Mouse (Mus musculus) neural tube, embryonic 13.5 days (tissue): ENCODE measurements around the gene Mrnip. TPM values are rescaled to one million over a fixed set of nuclear protein-coding genes. Genes with fewer than 3 reads are reported as not detected.
A peak's percentile ranks its signal among the peaks of the same experiment; 100 is the strongest.

Experiments used
- ATAC-seq: fragments of 200-750 bp; cut with Nextera tagmentation; 2 replicates; pipeline ENCODE4 v1.8.0; 2017; ENCODE audit warnings: low read depth, mild to moderate bottlenecking, moderate TSS enrichment, moderate library complexity
- H3K27ac ChIP-seq: fragments of 300-500 bp; sonication (generic); replicated peaks from 2 replicates; pipeline ENCODE4 v1.5.1; 2015; ENCODE audit warnings: moderate library complexity, mild to moderate bottlenecking, inconsistent platforms
- H3K27me3 ChIP-seq: fragments of 300-500 bp; sonication (generic); 2 replicates; pipeline ENCODE4 v1.6.1; 2015; ENCODE audit warnings: mild to moderate bottlenecking, inconsistent platforms
- H3K36me3 ChIP-seq: fragments of 300-500 bp; sonication (generic); 2 replicates; pipeline ENCODE4 v1.6.1; 2015; ENCODE audit warnings: mild to moderate bottlenecking, inconsistent platforms
- H3K4me1 ChIP-seq: fragments of 300-500 bp; sonication (generic); replicated peaks from 2 replicates; pipeline ENCODE4 v1.6.1; 2015; ENCODE audit warnings: inconsistent platforms
- H3K4me2 ChIP-seq: fragments of 300-500 bp; sonication (generic); 2 replicates; pipeline ENCODE4 v1.6.1; 2015; ENCODE audit warnings: inconsistent platforms, mild to moderate bottlenecking, moderate library complexity
- H3K4me3 ChIP-seq: fragments of 300-500 bp; sonication (generic); 2 replicates; pipeline ENCODE4 v1.5.1; 2015; ENCODE audit warnings: mild to moderate bottlenecking, inconsistent platforms
- H3K9ac ChIP-seq: fragments of 300-500 bp; sonication (generic); 2 replicates; pipeline ENCODE4 v1.6.1; 2015; ENCODE audit warnings: moderate library complexity, mild to moderate bottlenecking, inconsistent platforms
- H3K9me3 ChIP-seq: fragments of 300-500 bp; sonication (generic); 2 replicates; pipeline ENCODE4 v1.6.1; 2016; ENCODE audit warnings: inconsistent platforms
- WGBS: fragments of 180-500 bp; shearing (Covaris S2); methylation state at CpG from one replicate; pipeline ENCODE4 v1.1.7; 2015; 5-methylcytosine and 5-hydroxymethylcytosine counted together
- polyA plus RNA-seq: library from polyadenylated mRNA; unstranded; fragments of >200 nt; fragmentation: Nextera tagmentation; extraction: Ambion mirVana; gene quantifications from 2 replicates; pipeline ENCODE4 v1.2.1, GENCODE M21; 2015

The Mrnip gene
- polyA plus RNA-seq, 1 experiment from 2014 or later: 31.9 TPM

GRCm38 (mm10) chr11:50233022-50233421 is 58.8 kb downstream of the Mrnip start:
- H3K4me1 ChIP-seq: peaks cover 45% of the 10 kb centered on the region
- no peak overlapping the region for H3K9ac ChIP-seq
- no peak overlapping the region for H3K27ac ChIP-seq
- peaks cover 31% of the 10 kb centered on the region for H3K27me3 ChIP-seq
- no peak overlapping the region for H3K4me3 ChIP-seq
- peaks cover 48% of the 10 kb centered on the region for H3K36me3 ChIP-seq
- WGBS: 94% methylated on average over 13 of the region's 13 CpGs
- ATAC-seq: no peak
- H3K9me3 ChIP-seq: no peaks in the 10 kb centered on the region
- H3K4me2 ChIP-seq: no peak overlapping the region

GRCm38 (mm10) chr11:50233993-50234392 is 59.7 kb downstream of the Mrnip start:
- H3K4me1 ChIP-seq: peaks cover 35% of the 10 kb centered on the region
- 83% methylated on average over 11 of the region's 11 CpGs for WGBS
- no peak overlapping the region for H3K4me2 ChIP-seq
- no peak overlapping the region for H3K9ac ChIP-seq
- peaks cover 41% of the 10 kb centered on the region for H3K27me3 ChIP-seq
- H3K9me3 ChIP-seq: no peaks in the 10 kb centered on the region
- H3K36me3 ChIP-seq: peaks cover 48% of the 10 kb centered on the region
- ATAC-seq: no peak
- H3K4me3 ChIP-seq: no peak overlapping the region
- H3K27ac ChIP-seq: no peak overlapping the region

GRCm38 (mm10) chr11:50234606-50235005 is 60.4 kb downstream of the Mrnip start:
- Histone ChIP-seq H3K9me3 (no peaks in the 10 kb centered on the region), H3K27ac (no peak overlapping the region), H3K4me2 (no peak overlapping the region), H3K4me1 (peaks cover 29% of the 10 kb centered on the region), H3K36me3 (peaks cover 48% of the 10 kb centered on the region), H3K27me3 (peaks cover 46% of the 10 kb centered on the region), H3K9ac (no peak overlapping the region), H3K4me3 (no peak overlapping the region)
- WGBS: 97% methylated on average over 25 of the region's 25 CpGs
- ATAC-seq: no peak

GRCm38 (mm10) chr11:50236540-50236936 is 62.3 kb downstream of the Mrnip start:
- Histone ChIP-seq H3K9ac (peak overlapping the region; percentile 67), H3K4me2 (peak overlapping the region; percentile 93), H3K36me3 (peaks cover 39% of the 10 kb centered on the region), H3K4me1 (peaks cover 22% of the 10 kb centered on the region), H3K4me3 (peak overlapping the region; percentile 59), H3K27me3 (peaks cover 44% of the 10 kb centered on the region), H3K9me3 (no peaks in the 10 kb centered on the region), H3K27ac (no peak overlapping the region)
- peak; percentile 87 for ATAC-seq
- 2% methylated on average over 19 of the region's 27 CpGs for WGBS

GRCm38 (mm10) chr11:50236937-50237835 is 62.9 kb downstream of the Mrnip start:
- H3K27ac ChIP-seq: no peak overlapping the region
- peaks cover 33% of the 10 kb centered on the region for H3K36me3 ChIP-seq
- H3K4me1 ChIP-seq: peaks cover 22% of the 10 kb centered on the region
- H3K27me3 ChIP-seq: peaks cover 44% of the 10 kb centered on the region
- peak overlapping the region; percentile 93 for H3K4me2 ChIP-seq
- ATAC-seq: peak; percentile 59
- WGBS: 2% methylated on average over 66 of the region's 66 CpGs
- peak overlapping the region; percentile 67 for H3K9ac ChIP-seq
- no peaks in the 10 kb centered on the region for H3K9me3 ChIP-seq
- H3K4me3 ChIP-seq: peak overlapping the region; percentile 59

GRCm38 (mm10) chr11:50238324-50238723 is 64.1 kb downstream of the Mrnip start, which contains the start of gene Ltc4s:
TSS of gene Ltc4s (minus strand) at chr11:50238616.
- WGBS: 41% methylated on average over 10 of the region's 10 CpGs
- Histone ChIP-seq H3K9ac (no peak within 1 kb of the TSS), H3K4me3 (peak within 1 kb of the TSS; percentile 59), H3K36me3 (peaks cover 21% of the 10 kb centered on the region), H3K4me2 (peak within 1 kb of the TSS; percentile 93), H3K27me3 (peaks cover 44% of the 10 kb centered on the region), H3K4me1 (peaks cover 22% of the 10 kb centered on the region), H3K27ac (no peak within 1 kb of the TSS), H3K9me3 (no peaks in the 10 kb centered on the region)
- no peak for ATAC-seq

- no peak overlapping the region for H3K9ac ChIP-seq
- H3K4me1 ChIP-seq: peaks cover 22% of the 10 kb centered on the region
- H3K9me3 ChIP-seq: no peaks in the 10 kb centered on the region
- peaks cover 44% of the 10 kb centered on the region for H3K27me3 ChIP-seq
- H3K4me2 ChIP-seq: no peak overlapping the region
- H3K36me3 ChIP-seq: peaks cover 14% of the 10 kb centered on the region
- ATAC-seq: no peak
- no peak overlapping the region for H3K27ac ChIP-seq
- no peak overlapping the region for H3K4me3 ChIP-seq
- 89% methylated on average over 9 of the region's 9 CpGs for WGBS
These were observed 64.9 kb downstream of the Mrnip start for GRCm38 (mm10) chr11:50238821-50239791.

- 85% methylated on average over 7 of the region's 7 CpGs for WGBS
These were observed 66.1 kb downstream of the Mrnip start for GRCm38 (mm10) chr11:50240235-50240911.

GRCm38 (mm10) chr11:50243926-50244325 is 69.7 kb downstream of the Mrnip start:
- Histone ChIP-seq H3K4me3 (no peak overlapping the region), H3K4me1 (no peaks in the 10 kb centered on the region), H3K27me3 (peaks cover 8% of the 10 kb centered on the region), H3K36me3 (no peaks in the 10 kb centered on the region), H3K27ac (no peak overlapping the region), H3K4me2 (no peak overlapping the region), H3K9me3 (no peaks in the 10 kb centered on the region), H3K9ac (no peak overlapping the region)
- WGBS: 80% methylated on average over 6 of the region's 6 CpGs
- no peak for ATAC-seq

More at GRCm38 (mm10) chr11:50240235-50240911, 66.1 kb downstream of the Mrnip start:
- Histone ChIP-seq H3K36me3 (peaks cover under 1% of the 10 kb centered on the region; the same call in 1 of the 2 replicates), H3K27ac (no peak overlapping the region), H3K4me2 (no peak overlapping the region), H3K27me3 (peaks cover 37% of the 10 kb centered on the region), H3K9ac (no peak overlapping the region), H3K4me3 (no peak overlapping the region), H3K9me3 (no peaks in the 10 kb centered on the region), H3K4me1 (peaks cover 22% of the 10 kb centered on the region)
- no peak for ATAC-seq

- no peak for ATAC-seq
These were observed 71.0 kb downstream of the Mrnip start for GRCm38 (mm10) chr11:50245269-50245668.

GRCm38 (mm10) chr11:50248473-50249171 is 74.4 kb downstream of the Mrnip start:
- H3K36me3 ChIP-seq: no peaks in the 10 kb centered on the region
- no peak overlapping the region for H3K4me3 ChIP-seq
- 78% methylated on average over 7 of the region's 7 CpGs for WGBS
- no peaks in the 10 kb centered on the region for H3K27me3 ChIP-seq
- ATAC-seq: no peak
- H3K9ac ChIP-seq: no peak overlapping the region
- H3K9me3 ChIP-seq: no peaks in the 10 kb centered on the region
- no peak overlapping the region for H3K27ac ChIP-seq
- peaks cover 11% of the 10 kb centered on the region; the same call in 1 of the 2 replicates for H3K4me1 ChIP-seq
- H3K4me2 ChIP-seq: no peak overlapping the region

More at GRCm38 (mm10) chr11:50245269-50245668, 71.0 kb downstream of the Mrnip start:
- Histone ChIP-seq H3K36me3 (no peaks in the 10 kb centered on the region), H3K4me2 (no peak overlapping the region), H3K27ac (no peak overlapping the region), H3K9ac (no peak overlapping the region), H3K27me3 (no peaks in the 10 kb centered on the region), H3K4me1 (no peaks in the 10 kb centered on the region), H3K9me3 (no peaks in the 10 kb centered on the region), H3K4me3 (no peak overlapping the region)
- 66% methylated on average over 5 of the region's 5 CpGs for WGBS
